Mouse (Mus musculus) heart, adult 2 months (tissue): ENCODE data around the gene Emilin1. TPM values are rescaled to one million over a fixed set of nuclear protein-coding genes. Genes with fewer than 3 reads are reported as not detected.

ENCODE experiments used
- DNase-seq, 2 experiments: peaks; one replicate each; pipeline ENCODE4 v3.0.0; 2021
- H3K27ac ChIP-seq: fragments of 200-600 bp; 2 replicates; pipeline ENCODE4 v1.8.1; 2022
- H3K27me3 ChIP-seq: fragments of 200-500 bp; 2 replicates; pipeline ENCODE4 v1.6.1; 2012; ENCODE audit warnings: mild to moderate bottlenecking, low read length, inconsistent platforms, mixed read lengths; ENCODE audit not compliant: control insufficient read depth, insufficient read depth
- H3K36me3 ChIP-seq: fragments of 200-500 bp; 2 replicates; pipeline ENCODE4 v1.6.1; 2012; ENCODE audit warnings: low read length, inconsistent platforms; ENCODE audit not compliant: control insufficient read depth, insufficient read depth
- H3K4me1 ChIP-seq: fragments of 200-500 bp; 2 replicates; pipeline ENCODE4 v1.6.1; 2011; ENCODE audit warnings: low read length; ENCODE audit not compliant: control insufficient read depth, insufficient read depth
- H3K4me3 ChIP-seq: fragments of 200-600 bp; 2 replicates; pipeline ENCODE4 v1.8.1; 2022
- H3K79me2 ChIP-seq: fragments of 200-500 bp; replicated peaks from 2 replicates; pipeline ENCODE4 v1.6.1; 2012; ENCODE audit warnings: mild to moderate bottlenecking, inconsistent platforms, low read length, moderate library complexity, mixed read lengths; ENCODE audit not compliant: control insufficient read depth, insufficient read depth
- H3K9ac ChIP-seq: fragments of 200-500 bp; 2 replicates; pipeline ENCODE4 v1.6.1; 2012; ENCODE audit warnings: low read depth, mild to moderate bottlenecking, control low read depth, inconsistent platforms, low read length, mixed read lengths
- CTCF ChIP-seq: fragments of 200-600 bp; IDR thresholded peaks from 2 replicates; pipeline ENCODE4 v1.8.1; 2022; ENCODE audit warnings: antibody characterized with exemption, mild to moderate bottlenecking, moderate library complexity
- EP300 ChIP-seq: fragments of 200-500 bp; IDR thresholded peaks from 2 replicates; pipeline ENCODE4 v1.6.1; 2011; ENCODE audit warnings: low read depth, low read length, control low read depth; ENCODE audit not compliant: insufficient read depth
- POLR2A ChIP-seq: fragments of 200-500 bp; IDR thresholded peaks from 2 replicates; pipeline ENCODE4 v1.6.1; 2011; ENCODE audit warnings: mild to moderate bottlenecking, low read depth, low read length, control low read depth; ENCODE audit not compliant: insufficient read depth
- WGBS: fragments of 180-500 bp; shearing (Covaris S2); methylation state at CpG from one replicate; pipeline ENCODE4 v1.1.7; 2018; 5-methylcytosine and 5-hydroxymethylcytosine counted together
- intact Hi-C: fragments of 180-260 bp; cut with DNase I; formaldehyde crosslinking; loops from one replicate; pipeline ENCODE4 v1.15.1; 2025
- polyA plus RNA-seq: library from polyadenylated mRNA; depleted of rRNA; stranded (reverse); fragments of >200 nt; gene quantifications from 2 replicates; pipeline ENCODE4 v1.2.3, GENCODE M21; 2012
- total RNA-seq, 2 experiments: library from RNA; stranded (reverse); gene quantifications; 2 replicates each; pipeline ENCODE4 v1.2.3; 2021

The Emilin1 gene
- total and polyA plus RNA-seq, 3 experiments, result 21.2 to 30.6 (median 21.3) TPM

DNA sequence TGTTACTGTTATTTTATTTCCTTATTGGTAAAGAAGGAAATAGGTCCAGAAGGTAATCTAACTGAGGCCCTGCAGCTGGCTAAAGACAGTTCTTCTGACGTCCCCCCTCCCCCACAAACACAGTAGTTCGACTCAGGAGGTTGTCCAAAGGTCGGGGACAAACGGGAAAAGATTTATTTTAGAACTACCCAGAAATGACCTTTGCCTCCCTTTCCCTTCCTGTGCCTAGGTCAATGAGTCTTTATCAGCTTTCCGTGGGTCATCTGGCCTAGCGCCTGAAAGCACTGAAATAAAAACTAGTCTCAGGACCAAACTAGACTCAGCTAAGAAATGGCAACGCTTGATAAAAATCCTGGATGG is 3.9 kb upstream of the Emilin1 start:
- DNase-seq, result peak; percentile 28 to 46
- intact Hi-C loops, result no loop called here
- H3K27ac ChIP-seq, result peak overlapping the region; percentile 96
- no peaks in the 10 kb centered on the region for H3K27me3 ChIP-seq
- 16% methylated on average over 7 of the region's 7 CpGs for WGBS
- peaks cover 19% of the 10 kb centered on the region for H3K4me1 ChIP-seq
- H3K36me3 ChIP-seq, result peaks cover 3% of the 10 kb centered on the region; the same call in 1 of the 2 replicates
- H3K4me3 ChIP-seq, result no peak overlapping the region
- H3K9ac ChIP-seq, result no peak overlapping the region
- no peaks in the 10 kb centered on the region for H3K79me2 ChIP-seq
- 0 out of 2 replicates have a peak, but pooled peaks have one; percentile 34 for TF ChIP-seq EP300
- TF ChIP-seq CTCF, result no peak
- 0 out of 2 replicates have a peak, but pooled peaks have one; percentile 17 for TF ChIP-seq POLR2A

GRCm38 (mm10) chr5:30909863-30910262 is 3.3 kb upstream of the Emilin1 start:
- no peak for TF ChIP-seq CTCF
- no peak for TF ChIP-seq EP300
- TF ChIP-seq POLR2A, result no peak
- no peaks in the 10 kb centered on the region for H3K27me3 ChIP-seq
- intact Hi-C loops, result no loop called here
- H3K27ac ChIP-seq, result peak overlapping the region; percentile 96
- 79% methylated on average over 7 of the region's 7 CpGs for WGBS
- H3K4me1 ChIP-seq, result peaks cover 23% of the 10 kb centered on the region
- H3K9ac ChIP-seq, result no peak overlapping the region
- H3K36me3 ChIP-seq, result peaks cover 3% of the 10 kb centered on the region; the same call in 1 of the 2 replicates
- no peak for DNase-seq
- no peaks in the 10 kb centered on the region for H3K79me2 ChIP-seq
- no peak overlapping the region for H3K4me3 ChIP-seq

- DNase-seq, result no peak
- H3K27me3 ChIP-seq, result no peaks in the 10 kb centered on the region
- H3K4me1 ChIP-seq, result peaks cover 28% of the 10 kb centered on the region
- H3K27ac ChIP-seq, result no peak overlapping the region; the same call in 1 of the 2 replicates
- intact Hi-C loops, result no loop called here
- no peaks in the 10 kb centered on the region for H3K79me2 ChIP-seq
- TF ChIP-seq EP300 (no peak), POLR2A (no peak), CTCF (no peak)
- H3K36me3 ChIP-seq, result peaks cover 3% of the 10 kb centered on the region; the same call in 1 of the 2 replicates
- H3K9ac ChIP-seq, result no peak overlapping the region
- no peak overlapping the region for H3K4me3 ChIP-seq
Measured at GRCm38 (mm10) chr5:30910481-30910880, 2.7 kb upstream of the Emilin1 start.

GRCm38 (mm10) chr5:30912156-30912555 is 1.0 kb upstream of the Emilin1 start:
- H3K9ac ChIP-seq, result no peak overlapping the region

GRCm38 (mm10) chr5:30914101-30914635 is 966 bp downstream of the Emilin1 start:
- H3K27me3 ChIP-seq, result no peaks in the 10 kb centered on the region
- H3K4me3 ChIP-seq, result peak overlapping the region; percentile 54
- peak; percentile 22 to 46 for DNase-seq
- peaks cover 27% of the 10 kb centered on the region for H3K4me1 ChIP-seq
- no peak for TF ChIP-seq POLR2A
- TF ChIP-seq EP300, result no peak
- no peak for TF ChIP-seq CTCF
- H3K9ac ChIP-seq, result peak overlapping the region; percentile 70
- H3K79me2 ChIP-seq, result no peaks in the 10 kb centered on the region
- intact Hi-C loops, result no loop called here
- no peaks in the 10 kb centered on the region for H3K36me3 ChIP-seq
- peak overlapping the region; percentile 89 for H3K27ac ChIP-seq
- 34% methylated on average over 7 of the region's 7 CpGs for WGBS

More at GRCm38 (mm10) chr5:30912156-30912555, 1.0 kb upstream of the Emilin1 start:
- peaks cover 33% of the 10 kb centered on the region for H3K4me1 ChIP-seq
- no peaks in the 10 kb centered on the region for H3K36me3 ChIP-seq
- no peaks in the 10 kb centered on the region for H3K27me3 ChIP-seq
- peak in 1 of 2 experiments; percentile 33 for DNase-seq
- no peak overlapping the region for H3K4me3 ChIP-seq
- no peak for TF ChIP-seq CTCF
- TF ChIP-seq POLR2A, result no peak
- no peak for TF ChIP-seq EP300
- H3K79me2 ChIP-seq, result no peaks in the 10 kb centered on the region
- WGBS, result 42% methylated on average over 5 of the region's 5 CpGs
- intact Hi-C loops, result no loop called here
- H3K27ac ChIP-seq, result peak overlapping the region; percentile 89

GRCm38 (mm10) chr5:30914849-30915248 is 1.6 kb downstream of the Emilin1 start:
- H3K4me3 ChIP-seq, result peak overlapping the region; percentile 54
- H3K36me3 ChIP-seq, result no peaks in the 10 kb centered on the region
- H3K27me3 ChIP-seq, result no peaks in the 10 kb centered on the region
- intact Hi-C loops, result loop anchor here (5.0 kb wide), 1 partner anchor 103 kb away; the partner anchor contains the start of gene Mapre3
- H3K9ac ChIP-seq, result peak overlapping the region; percentile 70
- peak in 1 of 2 experiments; percentile 23 for DNase-seq
- 30% methylated on average over 6 of the region's 6 CpGs for WGBS
- TF ChIP-seq EP300 (no peak), POLR2A (no peak), CTCF (no peak)
- no peaks in the 10 kb centered on the region for H3K79me2 ChIP-seq
- H3K27ac ChIP-seq, result peak overlapping the region; percentile 89
- peaks cover 25% of the 10 kb centered on the region for H3K4me1 ChIP-seq
